Mouse (Mus musculus) spleen, embryonic (tissue): ENCODE data around the gene Gm5622.
"Not testable (repeated sequence)": the region's sequence is repeated elsewhere in the genome, so short reads cannot be mapped to it uniquely, and the experiment has no call there.

Source experiments
- CTCF ChIA-PET: fragments of 350-600 bp; sonication (Branson Sonifier 250); formaldehyde crosslinking; loops from one replicate; lab custom pipeline; 2022; lab: Charles Lee

The Gm5622 gene

GRCm38 (mm10) chr14:51552490-51552889 is at the start of gene Gm5622:
Gene Gm5622 (plus strand): TSS chr14:51552790.
- CTCF ChIA-PET: no interaction called here

- CTCF ChIA-PET: no interaction called here
These were observed 45.2 kb upstream of the Gm5622 start for GRCm38 (mm10) chr14:51507416-51507815.

- CTCF ChIA-PET: not testable (repeated sequence)
These were observed 21.4 kb downstream of the Gm5622 start, which contains the start of gene Gm17175 for GRCm38 (mm10) chr14:51573963-51574362. Gene Gm17175 (minus strand): TSS chr14:51574063.

GRCm38 (mm10) chr14:51592039-51592438 is 39.4 kb downstream of the Gm5622 start, which contains the start of gene Gm17174:
Gene Gm17174 (minus strand): TSS chr14:51592139.
- CTCF ChIA-PET: not testable (repeated sequence)

- CTCF ChIA-PET: no interaction called here
These were observed 58.6 kb downstream of the Gm5622 start, which contains the start of gene Gm17078 for GRCm38 (mm10) chr14:51611210-51611609. Gene Gm17078 (minus strand): TSS chr14:51611310.

- CTCF ChIA-PET: not testable (repeated sequence)
These were observed 79.8 kb downstream of the Gm5622 start for GRCm38 (mm10) chr14:51632426-51632825.

GRCm38 (mm10) chr14:51635566-51635965 is 83.0 kb downstream of the Gm5622 start, which contains the start of gene Gm4181:
Gene Gm4181 (minus strand): TSS chr14:51635666.
- CTCF ChIA-PET: not testable (repeated sequence)

- CTCF ChIA-PET: no interaction called here
These were observed 124.7 kb downstream of the Gm5622 start for GRCm38 (mm10) chr14:51677269-51677668.

- CTCF ChIA-PET: not testable (repeated sequence)
These were observed 142.8 kb downstream of the Gm5622 start, which contains the start of gene Gm17079 for GRCm38 (mm10) chr14:51695368-51695767. Gene Gm17079 (minus strand): TSS chr14:51695468.
